Mouse (Mus musculus) T-cell, adult 2 months (primary cell): Measurements from ENCODE around the gene Iqgap2.

Source experiments
- DNase-seq: peaks from one replicate; pipeline ENCODE4 v3.0.0; 2022; ENCODE audit warnings: low spot score

The Iqgap2 gene

DNA sequence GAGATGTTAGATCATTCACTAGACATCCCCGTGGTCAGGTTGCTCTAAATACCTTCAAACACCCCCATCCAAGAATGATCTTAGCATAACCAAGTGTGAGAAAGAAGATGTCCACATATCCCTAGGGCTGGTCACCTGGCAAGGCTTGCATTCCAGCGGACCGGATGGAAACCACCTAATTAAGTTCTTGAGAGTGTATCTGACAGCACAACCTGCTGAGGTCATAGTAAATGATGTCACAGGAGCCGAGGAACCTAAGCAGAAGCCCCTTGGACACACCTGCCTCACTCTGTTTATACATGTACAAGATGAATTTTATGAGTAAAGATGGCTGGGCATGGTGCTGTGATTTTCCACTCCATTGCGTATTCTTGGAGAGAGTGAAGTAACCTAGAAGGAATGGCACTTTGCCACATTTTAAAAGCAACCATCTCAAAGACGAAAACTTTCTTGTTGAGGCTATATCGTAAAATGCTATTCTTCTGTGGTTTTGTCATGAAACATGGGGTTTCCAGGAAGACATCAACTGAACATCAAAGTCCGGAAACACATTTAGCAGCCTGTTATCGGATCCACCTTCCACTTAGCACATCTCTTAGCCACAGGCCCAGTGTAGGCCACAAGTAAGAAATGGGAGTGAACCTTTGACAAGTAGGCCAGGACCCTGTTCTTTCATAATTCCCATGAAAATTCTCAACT lies 179.0 kb downstream of the Iqgap2 start:
- DNase-seq: peak; percentile 74

- no peak for DNase-seq
These were observed 179.7 kb downstream of the Iqgap2 start for GRCm38 (mm10) chr13:95712054-95712453.

DNA sequence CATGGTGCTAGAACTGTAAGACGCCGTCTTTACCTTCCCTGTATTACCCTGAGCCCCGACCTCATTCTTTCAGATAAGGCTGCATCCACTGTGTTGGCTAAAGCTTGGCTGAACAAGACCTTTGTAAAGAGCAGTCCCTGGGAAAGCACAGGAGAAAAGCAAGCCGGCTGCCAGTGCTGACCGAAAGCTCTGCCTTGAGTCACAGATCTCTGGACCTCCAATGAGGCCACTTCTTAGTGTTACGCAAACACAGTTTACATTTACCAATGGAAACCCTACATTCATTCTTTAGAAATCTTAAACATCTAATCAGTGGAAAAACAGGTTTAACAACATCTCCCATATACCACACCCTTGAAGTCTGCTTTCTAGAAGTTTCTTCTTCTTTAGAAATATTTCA lies 186.1 kb downstream of the Iqgap2 start:
- no peak for DNase-seq

GRCm38 (mm10) chr13:95703376-95703775 lies 188.3 kb downstream of the Iqgap2 start:
- no peak for DNase-seq

GRCm38 (mm10) chr13:95697874-95698273 lies 193.8 kb downstream of the Iqgap2 start:
- DNase-seq: no peak

- DNase-seq: peak; percentile 64
These were observed 195.0 kb downstream of the Iqgap2 start, which contains the start of gene F2rl2 for GRCm38 (mm10) chr13:95696654-95697163. Gene F2rl2, plus strand, starts transcription at chr13:95696853.

DNA sequence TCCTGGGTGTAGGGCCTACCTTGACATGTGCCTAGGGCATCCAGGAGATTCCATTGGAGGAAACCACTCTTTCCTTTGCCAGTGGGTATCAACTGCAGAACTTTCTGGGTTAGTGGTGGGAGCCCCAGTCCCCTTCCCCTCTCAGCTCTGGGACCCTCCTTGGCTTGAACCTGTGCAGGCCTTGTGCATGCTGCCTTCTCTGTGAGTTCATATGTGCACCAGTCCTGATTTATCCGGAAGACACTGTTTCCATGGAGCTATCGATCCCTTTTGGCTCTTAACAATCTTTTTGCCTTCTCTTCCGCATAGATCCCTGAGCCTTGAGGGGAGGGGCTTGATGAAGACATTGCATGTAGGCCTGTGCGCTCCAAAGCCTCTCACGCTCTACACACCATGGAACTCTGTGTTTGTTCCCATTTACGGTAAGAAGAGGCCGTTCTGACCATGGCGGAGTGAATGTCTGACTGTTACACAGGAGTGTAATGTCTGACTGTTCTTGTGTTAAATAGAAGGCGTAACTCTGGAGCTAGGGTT lies 195.5 kb downstream of the Iqgap2 start:
- no peak for DNase-seq

DNA sequence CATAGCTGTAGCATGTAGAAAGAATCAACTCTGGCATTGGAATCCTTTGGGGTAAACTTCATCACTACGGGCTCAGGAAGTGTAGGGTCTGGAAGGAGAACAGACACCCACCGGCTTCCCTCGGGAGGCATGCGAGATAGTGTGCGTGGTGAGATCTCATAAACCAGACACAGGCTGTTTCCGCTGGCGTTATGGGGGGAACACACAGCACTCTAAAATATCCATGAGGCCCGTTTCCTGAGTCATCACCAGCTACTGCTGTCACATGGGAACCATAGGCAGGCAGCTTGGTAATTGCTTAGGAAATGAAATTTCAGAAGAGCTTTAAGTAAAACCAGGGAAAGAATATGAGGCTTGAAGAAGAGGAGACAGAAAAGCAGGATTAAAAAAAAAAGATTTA lies 199.5 kb downstream of the Iqgap2 start:
- no peak for DNase-seq

DNA sequence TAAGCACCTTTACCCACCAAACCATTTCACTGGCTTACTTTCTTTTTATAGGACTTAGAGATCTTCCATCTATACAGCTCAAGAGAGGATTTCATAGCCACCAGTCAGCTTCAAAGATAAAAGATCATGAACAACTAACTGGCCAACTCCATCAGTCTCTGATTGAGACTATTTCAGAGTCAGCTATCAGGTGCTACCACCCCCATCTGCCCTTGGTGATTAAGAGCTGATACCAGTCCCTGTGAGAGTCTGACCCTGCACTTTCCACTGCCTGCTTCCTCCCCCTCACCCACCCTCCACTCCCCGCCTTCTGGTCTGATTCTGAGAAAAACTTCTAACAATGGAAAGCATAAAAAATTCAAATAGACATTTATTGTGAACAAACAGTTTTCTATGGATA lies 203.1 kb downstream of the Iqgap2 start:
- DNase-seq: no peak

- peak; percentile 74 for DNase-seq
These were observed 206.0 kb downstream of the Iqgap2 start for GRCm38 (mm10) chr13:95685736-95686135.

- DNase-seq: peak; percentile 33
These were observed 207.0 kb downstream of the Iqgap2 start for GRCm38 (mm10) chr13:95684656-95685244.

DNA sequence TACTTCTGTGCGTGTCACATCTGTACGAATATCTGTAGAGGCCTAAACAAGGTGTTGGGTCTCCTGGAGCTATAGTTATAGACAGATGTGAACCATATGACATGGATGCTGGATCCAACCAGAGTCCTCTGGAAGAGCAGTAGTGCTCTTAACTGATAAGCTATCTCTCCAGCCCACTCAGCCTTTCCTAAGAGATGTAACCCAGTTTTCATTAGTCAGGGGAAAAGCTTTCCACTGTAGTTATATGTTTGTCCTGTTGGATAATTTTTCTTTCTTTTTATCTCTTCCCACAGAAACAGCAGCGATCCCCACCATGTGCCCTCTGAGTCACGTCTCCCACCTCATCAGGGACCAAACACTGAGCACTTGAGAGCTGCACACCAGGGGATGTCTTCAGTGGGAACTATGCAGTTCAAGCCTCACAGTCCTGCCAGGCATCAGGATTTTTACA lies 212.2 kb downstream of the Iqgap2 start:
- no peak for DNase-seq

DNA sequence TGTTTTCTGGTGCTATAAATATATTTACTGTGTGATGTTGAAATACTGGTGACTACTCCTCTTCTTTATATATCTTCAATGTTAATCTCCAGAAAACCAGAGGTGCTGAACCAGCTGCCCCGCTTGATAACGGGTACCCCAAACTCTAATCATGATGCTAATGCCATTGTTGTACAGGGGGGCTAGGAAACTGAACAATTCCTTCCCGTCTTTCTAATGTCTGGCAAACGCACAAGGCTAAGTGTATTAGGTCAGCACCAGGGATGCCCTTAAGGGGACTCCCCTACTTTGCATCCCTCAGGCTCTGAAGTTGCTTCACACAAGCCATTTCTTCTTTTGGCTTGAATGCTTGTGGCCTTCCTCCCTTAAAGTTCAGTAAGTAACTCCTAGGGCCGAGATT lies 212.6 kb downstream of the Iqgap2 start:
- no peak for DNase-seq

GRCm38 (mm10) chr13:95672372-95672771 lies 219.3 kb downstream of the Iqgap2 start:
- no peak for DNase-seq

DNA sequence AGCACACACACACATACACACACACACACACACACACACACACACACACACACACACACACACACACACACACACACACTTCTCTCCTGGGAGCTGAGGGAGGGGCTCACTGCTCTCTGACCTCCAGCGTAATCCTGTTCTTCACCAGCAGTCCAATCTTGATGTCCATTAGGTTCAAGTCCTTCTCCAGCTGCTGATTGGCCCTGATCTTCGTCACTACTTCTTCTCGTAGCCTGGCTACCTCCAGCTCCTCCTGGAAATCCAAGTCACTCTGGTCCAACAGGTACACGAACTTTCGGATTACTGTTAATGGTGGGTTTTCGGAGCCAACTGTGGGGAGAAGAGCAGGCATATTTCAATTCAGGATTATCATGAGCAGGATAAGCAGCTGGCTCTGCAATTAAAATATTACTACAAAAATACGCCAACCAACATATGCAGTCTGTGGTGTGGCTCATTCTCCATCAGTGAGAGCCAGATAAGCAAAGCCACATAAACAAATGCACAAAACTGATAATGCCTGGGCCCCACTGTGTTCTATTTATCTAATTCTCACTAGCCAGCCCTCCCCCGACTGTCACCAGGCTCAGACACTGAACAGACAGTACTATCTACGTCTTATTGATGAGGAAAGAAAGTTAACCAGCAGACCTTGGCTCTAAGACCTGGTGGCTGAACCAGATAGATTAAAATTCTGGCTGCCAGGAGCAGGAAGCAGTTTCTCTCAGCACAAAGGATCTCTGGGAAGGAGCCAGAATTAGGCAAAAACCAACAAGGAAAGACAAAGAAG lies 220.4 kb downstream of the Iqgap2 start:
- no peak for DNase-seq

GRCm38 (mm10) chr13:95670534-95670933 lies 221.2 kb downstream of the Iqgap2 start:
- DNase-seq: no peak

DNA sequence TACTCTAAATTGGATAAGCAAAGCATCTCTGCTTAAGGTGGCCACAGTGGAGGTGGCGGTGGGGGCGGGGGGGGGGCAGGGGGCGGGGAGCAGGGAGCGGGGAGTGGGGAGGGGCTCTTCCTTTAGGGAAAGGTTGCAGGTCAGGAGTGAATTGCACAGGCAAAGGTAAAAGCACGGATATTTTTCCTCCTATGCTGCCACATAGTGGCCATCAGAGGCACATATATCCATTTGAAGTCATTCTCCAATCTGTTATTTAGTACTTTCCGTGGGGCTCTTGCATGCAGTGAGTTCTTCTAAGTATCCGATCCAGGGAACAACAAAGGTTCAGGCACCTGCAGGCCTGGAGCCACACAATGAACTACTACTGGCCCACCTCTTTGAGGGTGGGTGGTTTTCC lies 224.5 kb downstream of the Iqgap2 start:
- DNase-seq: no peak

DNA sequence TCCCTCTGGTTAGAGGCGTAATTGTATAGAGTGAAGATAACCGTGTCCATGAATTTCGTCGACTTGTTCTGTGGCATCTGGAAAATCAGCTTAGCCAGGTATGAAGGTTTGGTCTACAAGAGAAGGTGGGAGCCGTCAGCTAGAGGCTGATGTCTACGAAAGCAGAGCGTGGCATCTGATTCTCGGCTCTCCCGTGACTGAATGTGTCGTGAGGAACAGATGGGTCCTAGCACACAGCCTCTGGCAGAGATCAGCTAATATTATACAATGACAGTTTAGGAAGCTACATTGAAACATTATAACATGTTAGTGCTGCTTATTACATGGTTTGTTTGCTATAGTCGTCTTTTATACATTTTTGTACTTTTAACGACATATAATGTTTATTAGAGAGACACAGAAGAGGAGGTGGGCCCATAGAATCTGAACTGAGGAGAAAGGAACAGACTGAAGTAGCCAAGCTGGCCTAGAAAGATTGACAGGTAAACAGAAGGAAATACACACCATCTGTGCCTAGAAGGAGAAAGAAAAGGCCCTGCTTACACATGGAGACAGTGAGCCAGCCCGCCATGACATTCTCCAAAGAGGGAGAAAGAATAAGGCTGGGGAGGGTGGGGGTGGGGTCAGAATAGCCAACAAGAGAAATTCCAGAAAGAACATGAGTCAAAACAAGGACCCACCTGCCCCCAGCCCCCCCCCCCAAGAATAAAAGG lies 225.9 kb downstream of the Iqgap2 start:
- no peak for DNase-seq

DNA sequence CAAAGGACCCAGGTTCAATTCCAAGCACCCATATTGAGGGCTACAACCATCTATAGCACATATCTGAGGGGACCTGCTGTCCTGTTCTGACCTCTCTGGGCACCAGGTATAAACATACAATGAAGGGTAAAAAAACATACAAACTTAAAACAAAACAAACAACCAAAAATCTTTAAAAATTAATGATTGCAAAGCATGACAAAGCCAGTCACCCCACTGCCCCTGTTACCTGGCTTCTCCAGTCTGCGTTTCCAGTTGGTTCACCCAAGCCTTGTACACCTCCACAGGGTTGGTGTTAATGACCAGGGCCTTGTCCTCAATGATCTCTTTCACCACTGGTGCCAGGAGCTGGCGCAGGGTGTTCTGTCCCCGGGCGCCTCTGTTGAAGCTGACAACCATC lies 227.9 kb downstream of the Iqgap2 start:
- DNase-seq: no peak

GRCm38 (mm10) chr13:95659432-95659831 lies 232.3 kb downstream of the Iqgap2 start:
- no peak for DNase-seq

DNA sequence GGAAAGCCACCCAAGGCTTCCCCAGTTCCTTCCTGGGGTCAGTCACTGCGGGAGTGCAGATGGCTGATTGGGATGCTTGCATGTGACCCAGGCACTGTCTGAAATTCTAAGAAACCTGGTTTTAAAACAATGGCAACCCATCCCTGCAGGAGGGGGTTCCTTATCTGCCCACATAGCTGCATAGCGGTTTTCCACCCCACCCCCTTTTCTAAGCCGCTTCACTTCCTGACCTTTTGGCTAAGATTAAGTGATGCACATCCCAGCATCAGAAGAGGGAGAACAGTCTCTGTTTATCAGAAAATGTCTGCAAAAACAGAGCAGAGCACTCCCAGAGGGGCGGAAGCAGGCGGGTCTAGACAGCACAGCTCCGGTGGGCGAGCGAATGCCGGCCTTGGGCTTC lies 234.6 kb downstream of the Iqgap2 start:
- DNase-seq: no peak

DNA sequence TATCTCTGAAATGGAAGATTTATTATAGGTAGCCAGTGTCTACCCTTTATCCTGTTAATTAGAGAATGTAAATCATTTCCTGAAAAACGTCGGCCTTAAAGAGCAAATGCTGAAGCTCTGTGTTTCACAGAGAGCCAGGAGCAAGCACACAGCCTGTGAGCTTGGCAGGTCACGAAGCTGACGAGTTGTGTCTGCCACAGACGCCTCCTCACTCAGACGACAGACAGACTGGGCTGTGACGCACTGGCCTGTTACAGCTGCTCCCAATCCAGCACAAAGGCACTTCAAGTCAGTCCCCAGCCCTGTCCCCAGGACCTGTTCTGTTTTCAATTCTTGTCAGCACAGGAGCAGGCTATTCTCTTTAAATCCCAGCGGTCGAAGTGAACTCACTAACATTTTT lies 236.4 kb downstream of the Iqgap2 start:
- DNase-seq: no peak
